Mouse (Mus musculus) urinary bladder, postnatal 36 days (tissue): ENCODE results near the gene Phgr1.
A peak's percentile ranks its signal among the peaks of the same experiment; 100 is the strongest.

Experiments used
- DNase-seq, 2 experiments: peaks; one replicate each; pipeline ENCODE4 v3.0.0; 2022; ENCODE audit warnings: low spot score in 2 of 2, mixed read lengths in 1 of 2

The Phgr1 gene

GRCm38 (mm10) chr2:118779065-118779464 lies 6.5 kb downstream of the Phgr1 start:
- no peak for DNase-seq

DNA sequence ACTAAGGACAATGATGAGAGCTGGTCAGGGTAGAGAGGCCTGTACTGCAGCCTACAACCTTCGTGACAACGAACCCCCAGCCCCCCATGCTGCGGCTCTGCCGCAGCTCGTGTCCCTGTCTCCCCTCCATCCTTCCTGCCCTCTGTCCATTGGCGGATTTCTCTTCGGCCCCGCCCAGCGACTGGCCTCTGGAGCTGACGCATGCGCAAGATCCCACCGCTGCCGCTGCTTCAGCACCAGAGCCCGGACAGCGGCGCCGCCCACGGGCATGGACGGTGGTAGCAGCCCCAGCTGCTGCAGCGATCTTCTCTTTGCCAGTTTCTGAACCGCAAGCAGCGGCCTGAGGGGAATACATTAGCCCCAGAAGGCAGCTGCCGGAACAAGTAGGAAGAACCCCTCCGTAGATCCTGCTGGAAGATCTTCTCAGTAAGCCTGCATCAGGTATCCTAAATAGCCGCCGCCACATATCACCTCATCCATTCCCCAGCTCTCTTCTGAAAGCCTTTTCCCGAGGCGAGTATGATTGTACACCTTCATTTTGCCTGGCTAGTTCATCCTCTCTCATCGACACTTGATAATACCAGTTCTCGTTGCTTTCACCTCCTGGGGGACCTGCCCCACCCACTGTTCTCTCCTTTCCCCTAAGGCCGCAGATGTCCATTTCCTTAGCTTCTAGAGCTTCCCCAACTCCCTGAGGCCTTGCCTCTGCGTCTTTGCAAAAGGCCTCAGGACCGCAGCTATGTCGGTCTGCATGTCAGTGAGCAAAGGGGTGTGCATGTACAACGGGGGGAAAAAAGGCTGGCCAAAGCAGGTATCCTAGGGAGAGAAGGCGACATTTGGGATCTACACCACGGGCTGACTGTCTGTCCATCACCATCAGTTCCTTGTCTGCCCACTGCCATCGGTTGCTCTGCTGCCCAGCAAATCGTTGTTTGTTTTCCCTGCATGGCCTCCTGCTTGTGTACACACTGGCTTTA lies 7.2 kb downstream of the Phgr1 start, which contains the start of gene Disp2:
Disp2 (plus strand) TSS at position 216 of the 977 bp plus-strand sequence.
- DNase-seq: peak; percentile 81 to 91

DNA sequence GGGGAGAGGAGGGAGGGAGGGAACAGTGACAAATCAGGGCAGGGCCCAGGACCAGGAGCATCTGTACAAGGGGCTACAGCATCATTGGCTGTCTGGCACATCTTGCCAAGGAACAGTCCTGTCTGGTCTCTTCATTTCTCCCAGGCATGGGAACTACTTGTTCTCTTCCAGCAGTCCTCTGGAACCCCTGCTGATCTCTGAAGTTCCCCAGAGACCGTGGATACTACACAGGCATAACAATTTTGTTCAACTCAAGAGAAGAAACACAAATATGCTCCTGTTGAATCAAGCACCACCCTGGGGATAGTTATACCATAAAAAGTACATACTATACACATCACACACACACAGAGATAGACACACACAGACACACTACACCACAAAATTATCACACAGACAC lies 8.5 kb downstream of the Phgr1 start:
- DNase-seq: no peak

- DNase-seq: no peak
Observed at GRCm38 (mm10) chr2:118782303-118782702, 9.7 kb downstream of the Phgr1 start.

GRCm38 (mm10) chr2:118783093-118783492 lies 10.5 kb downstream of the Phgr1 start:
- DNase-seq: no peak

DNA sequence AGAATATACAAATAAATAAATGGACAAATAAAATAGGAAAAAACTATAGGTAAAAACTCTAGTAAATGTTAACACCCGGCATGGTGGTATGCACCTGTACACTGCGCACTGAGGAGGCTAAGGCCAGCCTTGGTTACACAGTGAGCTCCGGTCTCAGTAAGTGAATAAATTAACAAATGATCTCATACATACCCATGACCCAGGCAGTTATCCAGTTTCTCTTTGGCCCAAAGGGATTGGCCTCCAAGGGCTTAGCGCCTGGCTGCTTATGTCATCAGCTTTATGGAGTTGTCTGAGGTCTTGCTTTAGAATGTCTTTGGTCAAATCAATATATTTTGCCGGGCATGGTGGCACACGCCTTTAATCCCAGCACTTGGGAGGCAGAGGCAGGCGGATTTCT lies 11.1 kb downstream of the Phgr1 start:
- no peak for DNase-seq

DNA sequence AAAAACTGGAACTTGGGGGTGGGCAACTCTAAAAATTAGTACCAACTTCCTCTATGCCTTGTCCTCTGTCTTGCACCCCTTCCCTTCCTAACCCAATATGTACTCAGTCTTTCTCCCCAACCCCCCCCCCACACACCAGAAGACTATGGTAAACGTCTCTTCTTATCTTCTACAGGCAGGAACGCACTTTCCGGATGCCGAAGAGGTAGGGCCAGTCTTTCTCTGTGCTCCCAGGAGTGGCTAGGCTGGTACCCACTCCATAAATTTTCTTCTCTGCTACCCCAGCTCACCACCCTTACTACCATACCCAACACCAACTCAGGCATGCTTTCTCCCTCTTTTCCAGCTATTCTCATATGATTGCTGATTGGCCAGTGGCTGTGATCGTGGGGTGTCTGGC lies 14.0 kb downstream of the Phgr1 start:
- no peak for DNase-seq

GRCm38 (mm10) chr2:118789501-118789900 lies 16.9 kb downstream of the Phgr1 start:
- DNase-seq: peak in 1 of 2 experiments; percentile 53

GRCm38 (mm10) chr2:118790221-118790550 lies 17.6 kb downstream of the Phgr1 start:
- no peak for DNase-seq

DNA sequence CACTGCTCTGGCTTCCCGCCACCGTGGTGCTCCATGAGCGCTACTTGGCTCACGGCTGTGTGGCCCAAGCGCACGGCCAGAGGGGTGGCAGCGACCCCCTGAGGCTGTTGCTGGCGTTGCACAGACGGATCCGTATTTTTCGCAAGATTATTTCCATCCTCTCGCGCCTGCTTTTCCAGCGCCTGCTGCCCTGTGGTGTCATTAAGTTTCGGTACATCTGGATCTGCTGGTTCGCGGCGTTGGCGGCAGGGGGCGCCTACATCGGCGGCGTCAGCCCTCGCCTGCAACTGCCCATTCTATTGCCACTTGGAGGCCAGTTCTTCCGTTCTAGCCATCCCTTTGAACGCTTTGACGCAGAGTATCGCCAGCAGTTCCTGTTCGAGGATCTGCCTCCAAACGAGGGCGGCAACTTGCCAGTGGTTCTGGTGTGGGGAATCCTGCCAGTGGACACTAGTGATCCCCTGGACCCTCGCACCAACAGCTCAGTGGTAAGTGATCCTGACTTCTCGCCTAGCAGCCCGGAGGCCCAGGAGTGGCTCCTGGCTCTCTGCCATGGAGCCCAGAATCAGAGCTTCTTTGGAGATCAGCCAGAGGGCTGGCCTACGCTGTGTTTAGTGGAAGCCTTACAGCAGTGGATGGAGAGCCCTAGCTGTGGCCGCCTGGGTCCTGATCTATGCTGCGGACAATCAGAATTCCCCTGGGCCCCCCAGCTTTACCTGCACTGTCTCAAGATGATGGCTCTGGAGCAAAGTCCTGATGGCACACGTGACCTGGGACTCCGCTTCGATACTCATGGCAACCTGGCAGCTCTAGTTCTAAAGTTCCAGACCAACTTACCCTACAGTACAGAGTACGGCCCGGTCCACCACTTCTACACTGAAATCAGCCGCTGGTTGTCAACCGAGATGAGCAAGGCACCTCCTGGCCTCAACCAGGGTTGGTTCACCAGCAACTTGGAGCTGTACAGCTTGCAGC lies 18.3 kb downstream of the Phgr1 start:
- peak; percentile 47 to 70 for DNase-seq

GRCm38 (mm10) chr2:118791591-118792258 lies 19.2 kb downstream of the Phgr1 start:
- DNase-seq: no peak

DNA sequence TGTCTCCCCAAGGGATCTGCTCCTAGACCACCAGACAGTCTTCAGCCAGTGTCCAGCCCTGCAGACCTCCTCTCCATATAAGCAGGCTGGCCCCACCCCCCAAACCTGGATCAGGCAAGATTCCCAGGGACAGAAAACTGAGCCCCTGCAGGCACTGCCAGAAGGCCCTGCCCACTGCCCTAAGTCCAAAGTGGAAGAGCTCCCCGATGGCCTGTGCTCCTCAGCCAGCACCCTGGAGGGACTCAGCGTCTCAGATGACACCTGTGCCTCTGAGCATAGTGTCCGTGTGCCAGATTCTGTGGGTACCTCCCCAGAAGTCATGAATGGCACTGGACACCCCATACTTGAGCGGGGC lies 19.7 kb downstream of the Phgr1 start:
- no peak for DNase-seq

- DNase-seq: no peak
Observed at GRCm38 (mm10) chr2:118793636-118794035, 21.1 kb downstream of the Phgr1 start.

DNA sequence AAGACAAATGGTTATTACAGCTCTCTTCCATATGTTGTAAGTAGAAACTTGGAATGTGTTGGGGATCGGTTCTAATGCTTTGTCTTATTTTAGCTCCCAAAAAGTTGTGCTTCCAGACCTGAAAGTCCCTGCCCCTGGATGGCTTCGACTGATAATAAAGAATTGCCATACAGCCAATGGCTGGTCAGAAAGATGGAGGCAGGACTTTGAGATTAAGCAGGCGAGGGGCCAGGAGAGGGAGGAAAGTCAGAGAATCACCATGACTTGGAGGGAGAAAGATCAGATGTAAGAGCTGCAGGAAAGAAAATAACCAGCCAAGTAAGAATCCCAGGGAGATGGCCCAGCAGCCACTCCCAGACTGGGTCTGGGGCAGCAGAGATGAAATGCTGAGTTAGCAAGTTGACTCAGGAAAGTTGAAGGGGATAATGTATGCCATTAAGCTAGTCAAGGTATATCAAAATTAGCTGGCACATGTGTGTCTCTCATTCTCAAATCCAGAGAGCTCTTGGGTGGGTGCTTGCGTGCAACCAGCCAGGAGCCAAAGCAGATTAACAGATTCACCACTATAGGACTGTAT lies 30.1 kb downstream of the Phgr1 start:
- no peak for DNase-seq

DNA sequence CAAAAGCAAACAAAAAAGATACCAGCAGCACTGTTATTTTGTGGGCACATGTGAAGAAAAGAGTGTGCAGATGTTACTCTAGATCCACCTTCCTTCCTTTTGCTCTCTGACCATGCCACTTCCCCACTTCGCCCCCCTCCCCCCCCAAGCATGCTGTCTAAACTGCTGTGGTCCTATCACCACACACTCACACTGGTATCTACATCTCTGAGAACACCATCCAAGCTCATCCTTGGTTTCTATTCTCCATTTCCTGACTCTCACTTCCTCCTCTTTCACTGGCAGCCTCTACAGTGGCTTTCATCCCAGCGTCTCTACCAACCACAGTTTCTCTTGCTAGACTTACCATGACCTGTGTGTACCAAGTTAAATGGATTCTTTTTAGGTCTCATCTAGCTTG lies 31.9 kb downstream of the Phgr1 start:
- no peak for DNase-seq

DNA sequence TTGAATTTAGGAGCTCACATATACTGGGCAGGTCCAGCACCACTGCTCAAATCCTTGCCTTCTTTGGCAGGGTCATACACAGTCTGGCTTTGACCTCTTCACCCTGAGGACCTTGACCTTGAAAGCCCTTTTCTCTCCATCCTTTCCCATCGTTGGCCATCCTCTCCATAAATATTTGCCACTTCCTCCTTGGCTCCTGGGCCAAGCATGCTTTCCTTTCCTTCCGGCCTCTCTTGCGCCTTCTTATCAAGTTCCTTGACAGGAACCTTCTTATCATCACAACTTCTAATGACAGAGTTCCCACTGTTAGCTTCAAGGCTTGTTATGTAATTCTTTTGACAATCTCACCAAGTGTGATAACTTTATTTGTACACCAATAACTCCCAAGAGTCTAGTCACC lies 32.6 kb downstream of the Phgr1 start:
- no peak for DNase-seq

DNA sequence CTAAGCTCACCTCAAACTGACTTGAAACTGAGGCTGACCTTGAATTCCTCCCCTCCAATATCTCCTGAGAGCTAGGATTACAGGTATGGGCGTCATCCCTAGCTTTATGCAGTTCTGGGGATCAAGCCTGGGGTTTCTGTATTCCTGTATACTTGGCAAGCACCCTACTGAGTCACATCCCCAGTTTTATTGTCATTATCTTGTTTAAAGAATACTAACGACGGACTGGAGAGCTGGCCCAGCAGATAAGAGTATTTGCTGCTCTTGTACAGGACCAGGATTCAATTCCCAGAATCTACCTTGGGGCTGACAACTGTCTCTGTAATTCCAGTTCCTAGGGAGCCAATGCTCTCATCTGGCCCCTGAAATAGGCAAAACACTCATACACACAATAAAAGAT lies 33.2 kb downstream of the Phgr1 start:
- DNase-seq: no peak

DNA sequence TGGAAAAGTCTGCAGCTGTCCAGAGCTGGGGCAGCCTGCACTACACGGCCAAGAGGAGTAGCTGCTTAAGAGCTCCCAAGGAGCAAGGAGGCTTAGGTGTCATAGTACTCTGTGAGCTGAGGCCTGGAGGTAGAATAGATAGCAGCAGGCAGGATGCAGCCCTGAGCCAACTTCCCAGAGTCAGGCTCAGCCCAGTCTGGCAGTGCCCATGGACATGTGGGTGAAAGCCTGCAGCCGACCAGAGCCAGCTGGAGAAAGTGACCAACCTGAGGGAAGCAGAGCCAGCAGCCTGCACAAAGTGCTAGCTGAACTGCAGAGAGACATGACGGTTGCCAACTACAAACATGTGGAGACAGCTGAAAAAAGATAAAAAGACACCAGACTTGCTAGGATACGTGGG lies 34.3 kb downstream of the Phgr1 start:
- DNase-seq: peak in 1 of 2 experiments; percentile 28

- no peak for DNase-seq
Observed at GRCm38 (mm10) chr2:118810861-118811260, 38.3 kb downstream of the Phgr1 start.

- DNase-seq: no peak
Observed at GRCm38 (mm10) chr2:118812724-118813123, 40.2 kb downstream of the Phgr1 start.
